Mouse (Mus musculus) ES-Bruce4 (cell line): ENCODE data around the gene Nkx2-3.

Experiments used
- CTCF ChIP-seq: IDR thresholded peaks from one replicate; pipeline ENCODE4 v1.8.1; 2011; ENCODE audit warnings: low read depth, low read length
- EP300 ChIP-seq: IDR thresholded peaks from 2 replicates; pipeline ENCODE4 v1.6.1; 2011; ENCODE audit warnings: low read depth, low read length; ENCODE audit not compliant: insufficient read depth
- POLR2A ChIP-seq: IDR thresholded peaks from one replicate; pipeline ENCODE4 v1.8.1; 2011; ENCODE audit warnings: low read length; ENCODE audit not compliant: insufficient read depth

- no peak for TF ChIP-seq CTCF
- no peak for TF ChIP-seq POLR2A
- no peak for TF ChIP-seq EP300
These were observed at the start of gene Nkx2-3 for GRCm38 (mm10) chr19:43612051-43612450.
